Mouse (Mus musculus): Measurements from ENCODE around the gene Klf9. TPM values are rescaled to one million over a fixed set of nuclear protein-coding genes. Genes with fewer than 3 reads are reported as not detected.

The Klf9 gene
- polyA plus RNA-seq, 1 experiment from 2014 or later: 1.4 TPM

DNA sequence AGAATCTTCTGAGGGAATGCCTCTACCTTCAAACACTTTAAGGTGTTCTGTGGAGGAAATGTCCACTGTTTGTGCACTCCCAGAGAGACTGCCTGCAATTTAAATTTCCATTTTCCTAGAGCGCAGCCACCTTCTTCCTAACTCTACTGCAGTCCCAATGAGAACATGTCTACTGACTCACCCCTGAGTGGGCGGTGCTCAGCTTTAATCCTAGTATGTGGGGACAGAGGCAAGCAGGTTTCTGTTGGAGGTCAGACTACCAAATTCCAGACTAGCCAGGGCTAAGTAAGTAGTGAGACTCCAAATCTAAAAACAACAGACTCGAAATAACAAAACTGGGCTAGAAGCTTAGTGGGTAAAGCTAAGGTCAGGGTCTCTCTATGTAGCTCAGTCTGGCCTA is 37.5 kb downstream of the Klf9 start:
- Histone ChIP-seq H3K9ac (ENCODE audit: low read length) (no peak overlapping the region), H3K4me3 (ENCODE audit: low read depth, low read length) (no peak overlapping the region), H3K4me2 (ENCODE audit: low read depth) (no peak overlapping the region), H3K9me3 (ENCODE audit: control insufficient read depth, low read length) (no peaks in the 10 kb centered on the region), H3K27ac (ENCODE audit: low read depth, low read length) (no peak overlapping the region), H3K4me1 (ENCODE audit: control insufficient read depth, insufficient read depth, low read length) (no peaks in the 10 kb centered on the region), H3K36me3 (ENCODE audit: control insufficient read depth, insufficient read depth, low read length) (no peaks in the 10 kb centered on the region), H3K27me3 (ENCODE audit: control insufficient read depth, insufficient read depth, low read length) (no peaks in the 10 kb centered on the region)
- WGBS: 91% methylated on average over 3 of the region's 3 CpGs
- ATAC-seq (ENCODE audit: insufficient read depth, low FRiP score, low TSS enrichment) (no peak), DNase-seq (ENCODE audit: low spot score) (no peak)

DNA sequence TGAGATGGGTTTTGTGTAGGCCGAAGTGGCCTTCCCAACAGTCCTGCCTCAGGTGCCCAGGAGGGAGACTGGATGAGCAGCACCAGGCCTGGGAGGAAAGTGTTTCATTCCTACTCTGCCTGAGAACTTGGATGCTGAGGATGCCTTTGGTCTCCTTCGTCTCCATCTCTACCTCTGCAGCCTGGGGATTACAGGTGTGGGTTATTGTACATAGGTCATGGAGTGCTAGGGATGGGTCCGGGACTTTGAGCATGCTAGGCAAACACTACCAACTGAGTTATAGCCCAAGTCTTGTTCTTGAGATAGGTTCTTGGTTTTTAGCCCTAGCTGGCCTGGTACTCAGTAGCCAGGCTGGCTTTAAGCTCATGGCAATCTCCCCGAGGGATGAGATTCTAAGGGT is 42.5 kb downstream of the Klf9 start:
- H3K9ac ChIP-seq (ENCODE audit: low read length): no peak overlapping the region
- 95% methylated on average over 4 of the region's 4 CpGs for WGBS

DNA sequence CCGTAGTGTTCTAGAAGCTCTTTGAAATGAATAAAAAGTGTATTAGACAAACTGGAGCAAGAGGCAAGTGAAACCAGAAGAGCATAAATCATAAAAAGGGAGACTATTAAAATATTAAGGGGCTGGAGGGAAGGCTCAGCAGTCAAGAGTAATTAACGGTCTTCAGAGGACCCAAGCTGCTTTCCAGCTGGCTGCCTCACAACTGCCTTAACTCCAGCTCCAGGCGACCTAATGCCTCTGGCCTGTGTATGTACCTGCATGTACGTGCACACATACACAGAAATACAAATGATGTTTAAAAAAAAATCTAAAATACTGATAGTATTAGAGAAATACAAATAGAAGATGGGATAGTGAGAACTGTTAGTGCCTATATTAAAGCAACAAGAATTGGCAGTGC is 43.0 kb downstream of the Klf9 start:
- no peaks in the 10 kb centered on the region for H3K36me3 ChIP-seq (ENCODE audit: control insufficient read depth, insufficient read depth, low read length)
- no peaks in the 10 kb centered on the region for H3K9me3 ChIP-seq (ENCODE audit: control insufficient read depth, low read length)
- no peak overlapping the region for H3K4me2 ChIP-seq (ENCODE audit: low read depth)
- WGBS: 85% methylated on average over 4 of the region's 4 CpGs
- no peaks in the 10 kb centered on the region for H3K27me3 ChIP-seq (ENCODE audit: control insufficient read depth, insufficient read depth, low read length)
- no peak overlapping the region for H3K4me3 ChIP-seq (ENCODE audit: low read depth, low read length)
- ATAC-seq (ENCODE audit: insufficient read depth, low FRiP score, low TSS enrichment): no peak
- H3K27ac ChIP-seq (ENCODE audit: low read depth, low read length): no peak overlapping the region
- no peak overlapping the region for H3K9ac ChIP-seq (ENCODE audit: low read length)
- DNase-seq (ENCODE audit: low spot score): no peak
- no peaks in the 10 kb centered on the region for H3K4me1 ChIP-seq (ENCODE audit: control insufficient read depth, insufficient read depth, low read length)

More for the DNA sequence above, 42.5 kb downstream of the Klf9 start:
- no peak overlapping the region for H3K27ac ChIP-seq (ENCODE audit: low read depth, low read length)
- no peaks in the 10 kb centered on the region for H3K9me3 ChIP-seq (ENCODE audit: control insufficient read depth, low read length)
- no peaks in the 10 kb centered on the region for H3K4me1 ChIP-seq (ENCODE audit: control insufficient read depth, insufficient read depth, low read length)
- no peaks in the 10 kb centered on the region for H3K27me3 ChIP-seq (ENCODE audit: control insufficient read depth, insufficient read depth, low read length)
- DNase-seq (ENCODE audit: low spot score) (no peak), ATAC-seq (ENCODE audit: insufficient read depth, low FRiP score, low TSS enrichment) (no peak)
- H3K4me3 ChIP-seq (ENCODE audit: low read depth, low read length): no peak overlapping the region
- no peak overlapping the region for H3K4me2 ChIP-seq (ENCODE audit: low read depth)
- no peaks in the 10 kb centered on the region for H3K36me3 ChIP-seq (ENCODE audit: control insufficient read depth, insufficient read depth, low read length)

DNA sequence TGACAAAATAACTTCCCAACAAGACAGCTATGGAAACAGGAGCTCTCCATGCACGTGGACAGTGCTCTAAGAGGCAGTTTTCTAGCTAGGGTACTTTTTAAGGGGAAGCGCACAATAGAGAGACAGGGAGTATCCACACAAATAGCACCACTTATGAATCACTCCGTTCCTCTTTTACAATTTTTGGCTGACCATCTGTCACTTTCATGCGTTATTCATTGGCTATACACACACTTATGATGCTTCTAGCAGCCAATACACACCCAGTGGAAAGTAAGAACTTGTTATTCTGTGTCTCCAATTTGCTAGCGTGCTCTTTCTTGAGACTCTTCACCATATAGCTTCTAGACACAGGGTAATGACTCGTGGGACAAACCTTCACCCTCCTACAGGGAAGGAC is 46.7 kb downstream of the Klf9 start:
- H3K4me3 ChIP-seq (ENCODE audit: low read depth, low read length): no peak overlapping the region
- no peaks in the 10 kb centered on the region for H3K27me3 ChIP-seq (ENCODE audit: control insufficient read depth, insufficient read depth, low read length)
- no peak overlapping the region for H3K9ac ChIP-seq (ENCODE audit: low read length)
- no peaks in the 10 kb centered on the region for H3K4me1 ChIP-seq (ENCODE audit: control insufficient read depth, insufficient read depth, low read length)
- 85% methylated on average over 6 of the region's 6 CpGs for WGBS
- no peaks in the 10 kb centered on the region for H3K36me3 ChIP-seq (ENCODE audit: control insufficient read depth, insufficient read depth, low read length)
- no peak for ATAC-seq (ENCODE audit: insufficient read depth, low FRiP score, low TSS enrichment)
- H3K9me3 ChIP-seq (ENCODE audit: control insufficient read depth, low read length): no peaks in the 10 kb centered on the region
- no peak overlapping the region for H3K4me2 ChIP-seq (ENCODE audit: low read depth)
- no peak for DNase-seq (ENCODE audit: low spot score)
- H3K27ac ChIP-seq (ENCODE audit: low read depth, low read length): no peak overlapping the region

DNA sequence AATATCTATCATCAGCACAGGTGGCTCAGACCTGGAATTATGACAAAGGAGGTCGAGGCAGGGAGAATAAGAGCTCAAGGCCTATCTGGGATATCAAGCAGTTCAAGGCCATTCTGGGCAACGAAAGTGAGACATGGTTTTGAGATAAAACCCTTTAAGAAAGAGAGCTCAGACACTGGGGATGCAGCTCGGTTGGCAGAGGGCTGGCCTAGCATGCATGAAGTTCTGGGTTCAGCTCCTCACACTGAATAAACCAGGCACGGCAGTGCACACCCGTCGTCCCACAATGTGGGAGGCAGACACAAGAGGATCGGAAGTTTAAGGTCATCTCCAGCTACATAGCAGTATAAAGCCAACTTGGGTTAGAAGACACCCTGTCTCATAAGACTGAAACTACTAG is 48.0 kb downstream of the Klf9 start:
- H3K36me3 ChIP-seq (ENCODE audit: control insufficient read depth, insufficient read depth, low read length): no peaks in the 10 kb centered on the region
- no peaks in the 10 kb centered on the region for H3K4me1 ChIP-seq (ENCODE audit: control insufficient read depth, insufficient read depth, low read length)
- no peak overlapping the region for H3K4me2 ChIP-seq (ENCODE audit: low read depth)
- ATAC-seq (ENCODE audit: insufficient read depth, low FRiP score, low TSS enrichment) (no peak), DNase-seq (ENCODE audit: low spot score) (no peak)
- no peak overlapping the region for H3K27ac ChIP-seq (ENCODE audit: low read depth, low read length)
- H3K9me3 ChIP-seq (ENCODE audit: control insufficient read depth, low read length): no peaks in the 10 kb centered on the region
- H3K9ac ChIP-seq (ENCODE audit: low read length): no peak overlapping the region
- H3K27me3 ChIP-seq (ENCODE audit: control insufficient read depth, insufficient read depth, low read length): no peaks in the 10 kb centered on the region
- 93% methylated on average over 7 of the region's 7 CpGs for WGBS
- no peak overlapping the region for H3K4me3 ChIP-seq (ENCODE audit: low read depth, low read length)

DNA sequence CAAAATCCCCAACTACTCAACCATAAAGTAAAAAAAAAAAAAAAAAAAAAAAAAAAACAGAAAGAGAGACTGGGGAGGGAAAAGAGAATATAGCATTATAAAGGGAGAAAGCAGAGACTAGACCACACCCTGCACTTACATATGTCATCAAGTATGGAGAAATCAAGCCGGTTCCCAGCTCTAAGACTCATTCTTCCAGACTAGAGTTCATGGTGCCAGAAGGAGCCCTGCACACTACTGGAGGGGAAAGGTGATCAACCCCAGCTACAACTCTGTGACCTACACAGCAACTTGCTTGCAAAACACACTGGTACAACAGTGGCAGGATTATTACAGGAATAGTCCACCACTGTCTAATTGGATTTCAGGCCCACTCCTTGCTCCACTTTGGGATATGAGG is 48.7 kb downstream of the Klf9 start:
- no peak for ATAC-seq (ENCODE audit: insufficient read depth, low FRiP score, low TSS enrichment)
- 93% methylated on average over 1 of the region's 1 CpGs for WGBS
- H3K36me3 ChIP-seq (ENCODE audit: control insufficient read depth, insufficient read depth, low read length): no peaks in the 10 kb centered on the region

DNA sequence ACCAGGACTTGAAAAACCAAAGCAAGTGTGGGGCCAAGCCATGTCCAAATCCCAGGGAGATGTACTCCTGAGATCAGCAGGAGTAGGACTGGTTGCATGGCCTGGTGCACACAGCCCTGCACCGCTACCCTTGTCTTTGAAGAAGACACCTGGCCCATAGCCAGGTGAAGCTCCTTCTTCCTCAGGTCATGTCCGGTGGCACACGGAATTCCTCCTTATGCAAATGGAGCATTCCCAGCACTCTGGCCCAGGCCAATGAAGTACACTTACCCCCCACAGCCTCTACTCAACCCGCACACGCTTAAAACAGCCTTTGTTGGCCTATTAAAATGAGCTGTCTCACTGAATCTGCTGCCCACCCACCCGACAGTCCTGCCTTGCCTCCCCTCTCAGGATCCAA is 50.5 kb downstream of the Klf9 start:
- WGBS: 91% methylated on average over 6 of the region's 6 CpGs
- H3K4me3 ChIP-seq (ENCODE audit: low read depth, low read length): no peak overlapping the region
- H3K27me3 ChIP-seq (ENCODE audit: control insufficient read depth, insufficient read depth, low read length): no peaks in the 10 kb centered on the region
- no peaks in the 10 kb centered on the region for H3K9me3 ChIP-seq (ENCODE audit: control insufficient read depth, low read length)
- no peak overlapping the region for H3K9ac ChIP-seq (ENCODE audit: low read length)
- H3K36me3 ChIP-seq (ENCODE audit: control insufficient read depth, insufficient read depth, low read length): no peaks in the 10 kb centered on the region
- H3K27ac ChIP-seq (ENCODE audit: low read depth, low read length): no peak overlapping the region
- no peak for DNase-seq (ENCODE audit: low spot score)
- H3K4me2 ChIP-seq (ENCODE audit: low read depth): no peak overlapping the region
- no peak for ATAC-seq (ENCODE audit: insufficient read depth, low FRiP score, low TSS enrichment)
- no peaks in the 10 kb centered on the region for H3K4me1 ChIP-seq (ENCODE audit: control insufficient read depth, insufficient read depth, low read length)

More for the DNA sequence above, 48.7 kb downstream of the Klf9 start:
- no peaks in the 10 kb centered on the region for H3K27me3 ChIP-seq (ENCODE audit: control insufficient read depth, insufficient read depth, low read length)
- H3K4me3 ChIP-seq (ENCODE audit: low read depth, low read length): no peak overlapping the region
- DNase-seq (ENCODE audit: low spot score): no peak
- no peak overlapping the region for H3K27ac ChIP-seq (ENCODE audit: low read depth, low read length)
- H3K4me1 ChIP-seq (ENCODE audit: control insufficient read depth, insufficient read depth, low read length): no peaks in the 10 kb centered on the region
- no peaks in the 10 kb centered on the region for H3K9me3 ChIP-seq (ENCODE audit: control insufficient read depth, low read length)
- H3K9ac ChIP-seq (ENCODE audit: low read length): no peak overlapping the region
- no peak overlapping the region for H3K4me2 ChIP-seq (ENCODE audit: low read depth)

DNA sequence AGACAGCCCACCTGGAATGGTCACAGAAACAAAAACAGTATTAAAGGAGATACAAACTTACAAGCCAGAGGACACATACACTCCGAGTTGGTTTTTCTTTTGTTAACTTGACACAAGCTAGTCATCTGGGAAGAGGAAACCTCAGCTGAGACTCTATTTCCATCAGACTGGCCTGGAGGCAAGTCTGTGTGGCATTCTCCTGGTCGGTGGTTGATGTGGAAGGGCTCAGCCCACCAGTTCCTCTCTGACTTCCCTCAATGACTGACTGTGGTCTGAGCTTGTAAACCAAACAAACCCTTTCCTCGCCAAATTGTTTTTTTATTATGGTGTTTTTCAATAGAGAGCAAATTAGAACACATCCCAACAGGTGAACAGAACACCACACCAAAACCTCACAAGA is 52.0 kb downstream of the Klf9 start:
- Histone ChIP-seq H3K27ac (ENCODE audit: low read depth, low read length) (no peak overlapping the region), H3K4me2 (ENCODE audit: low read depth) (no peak overlapping the region), H3K36me3 (ENCODE audit: control insufficient read depth, insufficient read depth, low read length) (no peaks in the 10 kb centered on the region), H3K9me3 (ENCODE audit: control insufficient read depth, low read length) (no peaks in the 10 kb centered on the region), H3K4me1 (ENCODE audit: control insufficient read depth, insufficient read depth, low read length) (no peaks in the 10 kb centered on the region), H3K27me3 (ENCODE audit: control insufficient read depth, insufficient read depth, low read length) (no peaks in the 10 kb centered on the region), H3K4me3 (ENCODE audit: low read depth, low read length) (no peak overlapping the region), H3K9ac (ENCODE audit: low read length) (no peak overlapping the region)
- WGBS: 78% methylated on average over 3 of the region's 3 CpGs
- DNase-seq (ENCODE audit: low spot score): no peak
- no peak for ATAC-seq (ENCODE audit: insufficient read depth, low FRiP score, low TSS enrichment)

DNA sequence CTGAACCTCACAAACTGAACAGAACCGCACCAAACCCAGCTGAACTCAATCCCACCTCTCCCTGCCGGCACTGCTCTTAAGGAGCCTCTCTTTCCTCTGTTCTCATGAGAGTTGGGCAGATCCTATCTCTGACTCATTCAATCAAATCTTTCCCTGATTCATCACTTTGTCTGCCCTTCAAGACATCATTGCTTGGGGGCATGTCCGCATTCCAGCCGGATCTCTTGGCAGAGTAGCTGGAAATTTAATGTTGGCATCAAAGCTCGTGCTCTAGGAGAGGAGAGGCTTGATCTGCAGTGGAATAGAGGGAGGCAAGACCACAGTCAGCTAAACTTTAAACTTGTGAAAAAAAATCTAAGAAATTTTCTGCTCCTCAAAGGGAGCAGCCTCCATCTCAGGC is 61.1 kb downstream of the Klf9 start:
- Histone ChIP-seq H3K9me3 (ENCODE audit: control insufficient read depth, low read length) (no peaks in the 10 kb centered on the region), H3K36me3 (ENCODE audit: control insufficient read depth, insufficient read depth, low read length) (peaks cover 15% of the 10 kb centered on the region), H3K4me3 (ENCODE audit: low read depth, low read length) (no peak overlapping the region), H3K4me1 (ENCODE audit: control insufficient read depth, insufficient read depth, low read length) (no peaks in the 10 kb centered on the region), H3K27ac (ENCODE audit: low read depth, low read length) (no peak overlapping the region), H3K4me2 (ENCODE audit: low read depth) (no peak overlapping the region), H3K27me3 (ENCODE audit: control insufficient read depth, insufficient read depth, low read length) (no peaks in the 10 kb centered on the region), H3K9ac (ENCODE audit: low read length) (no peak overlapping the region)
- 100% methylated on average over 5 of the region's 5 CpGs for WGBS
- no peak for DNase-seq (ENCODE audit: low spot score)
- no peak for ATAC-seq (ENCODE audit: insufficient read depth, low FRiP score, low TSS enrichment)

All from neural tube, embryonic 11.5 days (tissue).